Mouse (Mus musculus) yolk sac, embryonic 10.5 days (tissue): ENCODE measurements around the gene Olfr1024.

ENCODE experiments used
- DNase-seq: peaks from one replicate; pipeline ENCODE4 v3.0.0-alpha.2; 2017; ENCODE audit warnings: low spot score

Gene Olfr1024

DNA sequence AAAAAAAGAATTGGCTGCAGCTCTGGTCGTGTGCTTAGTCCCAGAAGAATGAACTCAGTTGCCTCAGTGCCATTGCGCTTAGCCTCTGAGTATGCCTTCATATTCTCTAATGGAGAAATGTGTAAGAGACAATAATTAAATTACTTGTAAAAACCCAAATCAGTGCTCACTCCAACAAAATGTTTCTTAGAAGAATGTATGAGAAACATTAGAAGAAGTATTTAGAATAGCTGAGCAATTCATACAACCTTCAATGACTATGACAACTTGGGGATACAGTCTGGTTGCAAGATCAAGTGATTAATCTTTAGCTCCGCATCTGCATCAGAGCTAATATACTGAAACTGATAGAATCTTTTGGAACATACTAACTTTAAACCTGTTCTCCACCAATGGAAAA lies at the start of gene Olfr1024:
Olfr1024 (minus strand) TSS at position 101 of the 400 bp plus-strand sequence.
- no peak for DNase-seq

DNA sequence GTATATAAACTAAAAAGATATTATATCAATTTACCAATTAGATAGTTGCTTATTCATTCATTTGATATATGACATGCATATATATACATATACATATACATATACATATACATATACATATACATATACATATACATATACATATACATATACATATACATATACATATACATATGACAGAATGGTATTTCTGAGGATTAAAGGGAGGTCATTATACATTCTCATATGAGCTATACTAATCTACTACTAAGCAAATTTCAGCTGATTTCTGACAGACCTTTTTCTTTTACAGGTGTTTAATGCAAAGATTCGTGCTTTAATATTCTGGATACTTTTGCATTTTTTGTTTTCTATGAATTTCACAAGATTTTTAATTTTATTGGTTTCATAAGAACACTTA lies 45.3 kb upstream of the Olfr1024 start, which contains the start of gene Olfr1028:
Olfr1028 (plus strand) TSS at position 301 of the 400 bp plus-strand sequence.
- no peak for DNase-seq

DNA sequence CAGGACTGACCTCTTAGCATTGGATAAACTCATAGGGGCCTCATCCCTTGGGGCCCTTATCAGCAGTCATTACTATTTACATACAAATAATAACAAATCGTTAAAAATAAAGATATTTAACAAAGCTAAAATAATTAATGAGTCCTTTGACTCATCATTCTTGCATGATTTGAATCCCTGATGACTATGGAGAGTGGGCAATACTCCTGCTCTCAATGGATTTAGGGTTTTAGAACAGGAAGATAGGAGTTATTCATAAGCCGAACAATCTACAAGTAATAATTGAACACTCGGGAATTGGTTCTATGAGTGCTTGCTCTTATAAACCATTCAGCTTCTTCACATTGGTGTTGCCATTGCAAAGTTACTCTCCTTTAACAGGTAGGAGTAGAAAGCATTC lies 16.4 kb upstream of the Olfr1024 start, which contains the start of gene Olfr1026:
Olfr1026 (plus strand) TSS at position 301 of the 400 bp plus-strand sequence.
- no peak for DNase-seq

DNA sequence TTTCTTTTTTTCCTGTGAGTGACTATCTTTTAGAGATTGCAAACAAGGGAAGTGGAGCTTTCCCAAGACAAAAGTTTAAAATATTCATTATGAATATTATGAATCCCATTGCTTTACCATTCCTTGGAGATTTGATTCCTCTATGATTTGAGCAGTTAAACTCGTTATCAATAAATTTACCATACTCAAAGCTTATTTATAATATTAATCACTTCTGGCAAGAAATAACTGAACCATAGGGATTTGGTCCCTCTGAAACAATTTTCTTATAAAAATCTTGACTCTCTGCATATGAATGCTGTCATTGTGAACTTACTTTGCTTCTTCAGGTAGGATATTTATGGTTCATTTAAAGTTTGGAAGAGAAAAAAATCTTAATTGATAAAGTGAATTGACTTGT lies 10.0 kb upstream of the Olfr1024 start, which contains the start of gene Olfr1025-ps1:
Olfr1025-ps1 (plus strand) TSS at position 301 of the 400 bp plus-strand sequence.
- no peak for DNase-seq

DNA sequence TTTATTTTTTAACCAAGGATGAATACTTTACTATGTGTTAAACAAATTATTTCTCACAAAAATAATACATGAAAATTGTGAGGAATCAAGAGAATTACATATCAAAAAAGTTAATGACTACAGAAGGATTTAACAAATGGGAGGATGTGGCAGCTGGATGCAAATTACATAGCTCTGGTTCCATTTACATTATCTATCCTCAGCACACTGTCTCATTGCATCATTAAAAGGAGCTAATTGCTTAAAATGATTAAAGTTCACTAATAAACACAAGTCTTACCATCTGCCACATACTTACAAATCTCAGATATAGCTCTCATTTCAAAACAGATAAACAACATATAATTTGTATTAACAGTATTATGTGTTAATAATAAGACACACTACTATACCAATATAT lies 8.3 kb upstream of the Olfr1024 start:
- DNase-seq: no peak

DNA sequence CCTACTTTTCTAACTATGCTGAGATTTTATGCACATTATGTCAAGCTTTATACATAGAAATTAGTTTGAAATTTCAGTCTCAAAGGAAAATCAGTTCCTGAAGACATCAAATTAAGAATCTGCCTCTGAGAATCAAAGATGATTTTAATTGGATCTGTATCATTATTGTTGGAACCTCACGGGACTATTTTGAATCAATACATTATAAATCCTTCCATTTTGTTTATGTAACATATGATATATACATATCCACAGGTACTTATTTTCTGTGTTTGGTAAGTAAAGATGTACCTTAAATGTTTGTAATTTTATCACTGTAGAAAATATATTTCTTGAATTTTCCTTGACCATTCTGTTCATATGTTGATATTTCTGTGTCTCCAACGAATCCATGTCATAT lies 19.5 kb downstream of the Olfr1024 start, which contains the start of gene Olfr1023:
Olfr1023 (plus strand) TSS at position 301 of the 400 bp plus-strand sequence.
- DNase-seq: no peak

DNA sequence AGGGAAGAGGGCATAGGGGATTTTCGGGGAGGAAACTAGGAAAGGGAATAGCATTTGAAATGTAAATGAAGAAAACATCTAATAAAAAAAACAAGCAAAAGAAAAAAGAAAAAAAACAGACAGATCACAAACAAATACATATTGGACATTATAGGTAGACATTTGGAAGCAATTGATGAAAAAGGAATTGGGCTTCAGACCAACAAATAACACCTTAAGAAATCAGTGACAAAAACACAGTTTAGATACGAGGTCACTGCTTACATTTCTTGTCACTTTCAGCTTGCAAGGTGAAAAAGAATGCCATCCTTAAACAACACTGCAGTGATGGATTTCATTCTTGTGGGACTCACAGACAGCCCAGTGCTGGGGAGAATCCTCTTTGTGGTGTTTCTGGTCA lies 36.6 kb downstream of the Olfr1024 start, which contains the start of gene Olfr1022:
Olfr1022 (plus strand) TSS at position 301 of the 400 bp plus-strand sequence.
- no peak for DNase-seq
